Mouse (Mus musculus): ENCODE data around the gene Gna13. TPM values are rescaled to one million over a fixed set of nuclear protein-coding genes. Genes with fewer than 3 reads are reported as not detected.

Gene Gna13
- total and polyA plus RNA-seq, 3 experiments: 32.2 to 57.6 (median 39.3) TPM

DNA sequence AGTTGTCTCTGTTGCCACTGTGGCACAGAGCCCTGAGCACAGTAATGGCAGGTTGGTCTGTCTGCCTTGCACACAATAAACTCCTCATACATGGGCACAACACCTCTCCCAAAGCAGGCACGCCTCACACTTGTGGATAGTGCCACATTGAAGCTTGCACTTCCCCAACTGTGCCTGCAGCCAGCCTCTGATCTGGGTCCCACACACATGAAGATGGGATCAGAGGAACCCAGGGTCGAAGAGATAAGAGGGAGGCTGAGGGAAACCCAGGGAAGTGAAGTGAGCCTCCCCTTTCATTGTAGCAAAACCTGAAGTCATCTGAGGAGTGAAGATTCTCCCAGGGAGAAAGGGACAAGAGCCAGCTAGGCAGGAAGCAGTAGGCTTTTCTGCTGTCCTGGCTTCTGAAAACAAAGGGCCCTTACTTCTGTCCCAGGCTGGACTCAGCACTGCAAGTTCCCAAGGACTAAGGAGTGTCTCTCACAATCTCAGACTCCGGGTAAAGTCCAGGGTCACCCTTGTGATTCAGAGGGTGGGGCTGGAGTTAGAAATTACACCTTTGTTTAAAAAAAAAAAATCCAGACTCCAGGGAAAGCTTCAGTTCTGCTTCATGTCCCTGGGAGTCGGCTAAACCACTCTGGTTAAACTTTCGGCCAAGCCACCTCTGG lies 12.8 kb upstream of the Gna13 start:
- DNase-seq (ENCODE audit: extremely low read depth): no peak
- no peaks in the 10 kb centered on the region for H3K36me3 ChIP-seq (replicated peaks in 1 of 2; ENCODE audit: control insufficient read depth in 1 of 2, insufficient read depth in 1 of 2, low read length in 1 of 2)
- H3K9me3 ChIP-seq (replicated peaks; ENCODE audit: low read length): peaks cover 2% of the 10 kb centered on the region
- in situ Hi-C loops (cut with MboI; ENCODE audit: low pct_ligation_motif_present, low pct_unique_long_range_greater_than_20kb, low sequenced_read_pairs): no loop called here
- H3K27me3 ChIP-seq (replicated peaks): peaks cover 5% of the 10 kb centered on the region
- no peak overlapping the region for H3K4me3 ChIP-seq (replicated peaks in 1 of 3; ENCODE audit: low read depth in 2 of 3, low read length in 2 of 3, poor library complexity in 1 of 3)
- H3K4me2 ChIP-seq (ENCODE audit: insufficient read depth, low read depth, poor library complexity, severe bottlenecking): no peak overlapping the region
- no peak for TF ChIP-seq GABPA (IDR thresholded peaks at IDR 0.05; ENCODE audit: insufficient replicate concordance, low read depth, low read length)
- TF ChIP-seq ZNF384 (IDR thresholded peaks at IDR 0.05; ENCODE audit: low read depth, low read length): no peak
- no peak for TF ChIP-seq IRF4 (IDR thresholded peaks at IDR 0.05; ENCODE audit: low read depth, low read length)
- no peak for TF ChIP-seq MAZ (IDR thresholded peaks at IDR 0.05; ENCODE audit: low read depth, low read length)
- no peak for TF ChIP-seq TCF12 (IDR thresholded peaks at IDR 0.05; ENCODE audit: low read depth, low read length)
- dilution Hi-C loops (cut with MboI; ENCODE audit: extremely low pct_ligation_motif_present, extremely low pct_unique_long_range_greater_than_20kb, low sequenced_read_pairs): no loop called here
- no peaks in the 10 kb centered on the region for H3K79me2 ChIP-seq (replicated peaks; ENCODE audit: control insufficient read depth, extremely low read depth, insufficient read depth, poor library complexity, severe bottlenecking)
- H3K4me1 ChIP-seq (ENCODE audit: control insufficient read depth in 1 of 2, insufficient read depth in 2 of 2): peaks cover 7 to 33% of the 10 kb centered on the region in 2 experiments
- H3K9ac ChIP-seq (ENCODE audit: insufficient read depth, low read depth): no peak overlapping the region
- no peak overlapping the region for H3K27ac ChIP-seq (ENCODE audit: insufficient read depth, low read depth)

DNA sequence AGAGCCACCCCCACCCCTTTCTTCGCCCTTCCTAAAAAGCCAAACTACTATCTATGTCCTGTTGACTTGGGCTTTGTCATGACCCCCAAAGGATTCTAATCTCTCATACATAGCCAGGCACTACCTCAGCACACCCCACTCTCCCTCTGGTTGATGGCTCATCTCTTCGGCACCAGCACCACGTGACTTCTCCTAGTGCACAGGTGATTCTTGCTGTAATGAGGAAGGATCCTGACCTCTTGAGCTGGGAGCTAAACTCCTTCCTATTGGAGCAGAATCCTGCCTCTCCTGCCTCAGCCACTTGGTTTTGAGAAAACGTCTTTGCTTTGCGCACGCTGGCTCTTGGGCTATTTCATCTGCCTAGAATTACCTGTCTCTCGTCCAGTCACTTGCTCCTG lies 12.3 kb upstream of the Gna13 start:
- no peak overlapping the region for H3K4me3 ChIP-seq (replicated peaks in 1 of 3; ENCODE audit: low read depth in 2 of 3, low read length in 2 of 3, poor library complexity in 1 of 3)
- no peak overlapping the region for H3K9ac ChIP-seq (ENCODE audit: insufficient read depth, low read depth)
- peaks cover 2% of the 10 kb centered on the region for H3K9me3 ChIP-seq (replicated peaks; ENCODE audit: low read length)
- H3K79me2 ChIP-seq (replicated peaks; ENCODE audit: control insufficient read depth, extremely low read depth, insufficient read depth, poor library complexity, severe bottlenecking): no peaks in the 10 kb centered on the region
- in situ Hi-C loops (cut with MboI; ENCODE audit: low pct_ligation_motif_present, low pct_unique_long_range_greater_than_20kb, low sequenced_read_pairs): no loop called here
- TF ChIP-seq BHLHE40 (IDR thresholded peaks at IDR 0.05; ENCODE audit: low read depth, low read length) (no peak), EP300 (IDR thresholded peaks at IDR 0.05; ENCODE audit: low read length) (no peak), MAFK (IDR thresholded peaks at IDR 0.05; ENCODE audit: insufficient replicate concordance, low read length) (no peak), JUN (IDR thresholded peaks at IDR 0.05; ENCODE audit: insufficient read depth, low read depth, low read length) (no peak), JUND (conservative IDR thresholded peaks at IDR 0.05; ENCODE audit: low read depth, low read length) (no peak)
- DNase-seq (ENCODE audit: extremely low read depth): no peak
- H3K36me3 ChIP-seq (replicated peaks in 1 of 2; ENCODE audit: control insufficient read depth in 1 of 2, insufficient read depth in 1 of 2, low read length in 1 of 2): no peaks in the 10 kb centered on the region
- H3K4me1 ChIP-seq (ENCODE audit: control insufficient read depth in 1 of 2, insufficient read depth in 2 of 2): peaks cover 7 to 33% of the 10 kb centered on the region in 2 experiments
- dilution Hi-C loops (cut with MboI; ENCODE audit: extremely low pct_ligation_motif_present, extremely low pct_unique_long_range_greater_than_20kb, low sequenced_read_pairs): no loop called here
- no peak overlapping the region for H3K4me2 ChIP-seq (ENCODE audit: insufficient read depth, low read depth, poor library complexity, severe bottlenecking)
- H3K27me3 ChIP-seq (replicated peaks): peaks cover 5% of the 10 kb centered on the region
- no peak overlapping the region for H3K27ac ChIP-seq (ENCODE audit: insufficient read depth, low read depth)

DNA sequence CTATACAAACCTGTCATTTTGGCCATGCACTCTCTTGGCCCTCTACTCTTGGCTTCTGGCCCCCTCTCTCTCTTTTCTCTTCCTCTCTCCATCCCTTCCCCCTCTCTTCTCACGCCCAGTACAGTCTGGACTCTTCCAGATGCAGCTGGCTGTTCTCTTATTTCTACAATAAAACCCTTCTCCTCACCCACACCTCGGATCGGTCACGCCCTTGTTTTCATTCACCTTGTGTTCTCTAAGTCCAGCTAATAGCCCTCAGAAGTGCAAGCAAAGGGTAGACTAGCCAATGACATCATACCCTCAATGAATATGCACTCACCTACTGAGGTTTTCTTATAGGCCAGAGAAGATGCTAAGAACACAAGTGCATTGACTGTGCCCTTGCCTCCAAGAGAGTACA lies 11.1 kb upstream of the Gna13 start:
- no peaks in the 10 kb centered on the region for H3K79me2 ChIP-seq (replicated peaks; ENCODE audit: control insufficient read depth, extremely low read depth, insufficient read depth, poor library complexity, severe bottlenecking)
- no peak overlapping the region for H3K4me3 ChIP-seq (replicated peaks in 1 of 3; ENCODE audit: low read depth in 2 of 3, low read length in 2 of 3, poor library complexity in 1 of 3)
- in situ Hi-C loops (cut with MboI; ENCODE audit: low pct_ligation_motif_present, low pct_unique_long_range_greater_than_20kb, low sequenced_read_pairs): no loop called here
- H3K36me3 ChIP-seq (replicated peaks in 1 of 2; ENCODE audit: control insufficient read depth in 1 of 2, insufficient read depth in 1 of 2, low read length in 1 of 2): peaks cover 0 to 8% of the 10 kb centered on the region in 2 experiments
- H3K27me3 ChIP-seq (replicated peaks): peaks cover 5% of the 10 kb centered on the region
- no peak for DNase-seq (ENCODE audit: extremely low read depth)
- H3K4me2 ChIP-seq (ENCODE audit: insufficient read depth, low read depth, poor library complexity, severe bottlenecking): no peak overlapping the region
- dilution Hi-C loops (cut with MboI; ENCODE audit: extremely low pct_ligation_motif_present, extremely low pct_unique_long_range_greater_than_20kb, low sequenced_read_pairs): no loop called here
- peaks cover 7 to 27% of the 10 kb centered on the region in 2 experiments for H3K4me1 ChIP-seq (ENCODE audit: control insufficient read depth in 1 of 2, insufficient read depth in 2 of 2)
- H3K27ac ChIP-seq (ENCODE audit: insufficient read depth, low read depth): no peak overlapping the region
- H3K9ac ChIP-seq (ENCODE audit: insufficient read depth, low read depth): no peak overlapping the region
- H3K9me3 ChIP-seq (replicated peaks; ENCODE audit: low read length): peaks cover under 1% of the 10 kb centered on the region
- no peak for TF ChIP-seq UBTF (IDR thresholded peaks at IDR 0.05; ENCODE audit: low read depth, low read length)
- TF ChIP-seq USF1 (IDR thresholded peaks at IDR 0.05; ENCODE audit: low read depth, low read length): no peak
- TF ChIP-seq CHD2 (IDR thresholded peaks at IDR 0.05; ENCODE audit: low read length): no peak
- no peak for TF ChIP-seq SIN3A (IDR thresholded peaks at IDR 0.05; ENCODE audit: low read length)
- TF ChIP-seq NELFE (IDR thresholded peaks at IDR 0.05; ENCODE audit: low read depth, low read length): no peak
- no peak for TF ChIP-seq HCFC1 (IDR thresholded peaks at IDR 0.05; ENCODE audit: low read depth, low read length)
- TF ChIP-seq MXI1 (IDR thresholded peaks at IDR 0.05; ENCODE audit: low read depth, low read length): no peak
- TF ChIP-seq CHD1 (IDR thresholded peaks at IDR 0.05; ENCODE audit: low read depth, low read length): no peak

Data from CH12.LX (cell line).